14 mouse cellular contexts compared by ENCODE assay signal in the genomic region with DNA sequence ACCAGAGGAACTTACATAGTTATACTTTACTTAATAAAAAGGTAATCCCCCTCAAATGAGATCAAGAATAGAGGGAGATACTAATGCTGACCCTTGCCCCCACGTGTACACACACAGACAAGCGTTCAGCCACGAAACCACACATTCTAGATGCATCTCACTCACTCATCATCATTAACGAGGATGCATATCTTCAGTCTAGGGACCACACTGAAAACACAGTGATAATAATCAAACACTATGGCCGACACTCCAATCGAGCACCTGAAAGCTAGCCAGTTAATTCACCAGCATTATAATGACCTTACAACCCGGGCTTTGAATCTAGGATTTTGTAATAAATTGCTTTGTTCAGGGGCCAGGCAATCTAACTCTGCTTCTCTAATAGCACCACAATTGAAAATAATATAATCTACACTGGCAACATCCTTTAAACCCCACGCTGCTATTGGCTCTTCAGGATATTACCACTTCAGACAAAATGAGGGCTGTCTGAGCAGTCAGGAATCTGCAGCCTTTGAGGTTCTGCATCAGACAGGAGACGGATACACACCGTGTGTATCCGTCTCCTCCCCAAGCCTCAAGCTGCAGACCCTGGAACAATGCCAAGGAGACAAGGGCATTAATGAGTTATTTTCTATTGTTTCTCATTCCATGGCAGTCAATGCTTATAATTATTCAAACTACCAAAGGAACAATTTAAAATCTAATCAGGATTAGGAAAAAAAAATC.
DNase-seq lines count a peak whose midpoint lies in the region; ATAC-seq lines count a peak whose summit lies in the region.
"Had no signal": no experiment of that assay in that cellular context is flagged by ENCODE, and none has a peak within 500 bp of the region (broad histone marks: within the 10 kb centered on the region; RNA-seq: fewer than 3 reads in every experiment).

No protein-coding gene starts in this region.

- H3K4me2 ChIP-seq in hindbrain, embryonic 16.5 days (ENCODE audit: low read length): peak overlapping the region; percentile 6; the same call in 1 of the 2 replicates
- H3K4me2 ChIP-seq: heart, embryonic 12.5 days; liver, embryonic 11.5 days had no signal

- no peak overlapping the region for H3K4me3 ChIP-seq in hindbrain, embryonic 16.5 days (ENCODE audit: low read length)
- H3K4me3 ChIP-seq: heart, embryonic 12.5 days had no signal

- peak; percentile 26 for DNase-seq in heart, postnatal 4 days
- no peak for DNase-seq in heart, postnatal 36 days
- DNase-seq in lung, postnatal 10 days: peak; percentile 22
- DNase-seq in lung, postnatal 14 days: no peak
- DNase-seq in retina, postnatal 1 day: peak; percentile 81
- DNase-seq in urinary bladder, postnatal 25 days (ENCODE audit: low spot score): no peak
- no peak for DNase-seq in urinary bladder, adult 2 months (ENCODE audit: low spot score)
- DNase-seq: adrenal gland, postnatal 25 days; cerebellum, adult 18-20 months; thymus, adult 2 months had no signal

- WGBS in hindbrain, embryonic 16.5 days: 28% methylated on average over 11 of the region's 11 CpGs

- ATAC-seq in hindbrain, embryonic 16.5 days: peak; percentile 86
- ATAC-seq: intestine, postnatal 0 days had no signal

- peak overlapping the region; percentile 64 for H3K27ac ChIP-seq in hindbrain, embryonic 16.5 days (ENCODE audit: low read depth, low read length)

- H3K9me3 ChIP-seq in hindbrain, embryonic 16.5 days (ENCODE audit: control insufficient read depth, low read length): no peaks in the 10 kb centered on the region
- H3K9me3 ChIP-seq: heart, embryonic 12.5 days had no signal

- peaks cover 8% of the 10 kb centered on the region for H3K4me1 ChIP-seq in hindbrain, embryonic 16.5 days (ENCODE audit: control insufficient read depth, insufficient read depth, low read depth, low read length)
- H3K4me1 ChIP-seq: heart, embryonic 12.5 days had no signal

- no peak overlapping the region for H3K9ac ChIP-seq in hindbrain, embryonic 16.5 days (ENCODE audit: low read depth, low read length)
- H3K9ac ChIP-seq: heart, embryonic 12.5 days had no signal

- intact Hi-C loops in heart, postnatal 36 days (cut with DNase I): no loop called here

- no peaks in the 10 kb centered on the region for H3K36me3 ChIP-seq in hindbrain, embryonic 16.5 days (ENCODE audit: control insufficient read depth, insufficient read depth, low read length)
- H3K36me3 ChIP-seq: heart, embryonic 12.5 days had no signal

- no peaks in the 10 kb centered on the region for H3K27me3 ChIP-seq in hindbrain, embryonic 16.5 days (replicated peaks; ENCODE audit: control insufficient read depth, insufficient read depth, low read length)
- H3K27me3 ChIP-seq: heart, embryonic 12.5 days had no signal

Comparison
In these comparisons a context has a peak if more than half of its experiments do, and no peak if none do; other contexts are left out.
1. DNase-seq: peak in heart, postnatal 4 days (single experiment), lung, postnatal 10 days (single experiment) and retina, postnatal 1 day (single experiment); none in heart, postnatal 36 days (0 of 2), lung, postnatal 14 days (single experiment), urinary bladder, postnatal 25 days (single experiment) and urinary bladder, adult 2 months (single experiment).